Mouse (Mus musculus) v-Abl transformed pro-B cells (cell line): ENCODE data around the gene Them5.

Experiments used
- in situ Hi-C, 2 experiments: fragments of 400-800 bp; cut with MboI; formaldehyde crosslinking; loops; one replicate each; pipeline ENCODE4 v1.15.1; 2025; ENCODE audit not compliant: unreplicated experiment in 2 of 2

Gene Them5

GRCm38 (mm10) chr3:94368631-94369030 is 26.7 kb downstream of the Them5 start:
- in situ Hi-C loops, result loop anchor here (5.0 to 25.0 kb wide), 6 partner anchors 234 to 1006 kb away; no protein-coding TSS in a partner anchor

- in situ Hi-C loops, result loop anchor here (5.0 to 25.0 kb wide), 6 partner anchors 233 to 1007 kb away; no protein-coding TSS in a partner anchor
Observed at GRCm38 (mm10) chr3:94369709-94370108, 27.8 kb downstream of the Them5 start.

- in situ Hi-C loops, result loop anchor here in 1 of 2 experiments (25.0 kb wide), 1 partner anchor 1009 kb away; no protein-coding TSS in a partner anchor
Observed at GRCm38 (mm10) chr3:94371637-94372036, 29.7 kb downstream of the Them5 start.

GRCm38 (mm10) chr3:94372038-94372437 is 30.1 kb downstream of the Them5 start:
- in situ Hi-C loops, result loop anchor here in 1 of 2 experiments (25.0 kb wide), 1 partner anchor 1010 kb away; no protein-coding TSS in a partner anchor

- in situ Hi-C loops, result loop anchor here in 1 of 2 experiments (25.0 kb wide), 1 partner anchor 1010 kb away; no protein-coding TSS in a partner anchor
Observed at GRCm38 (mm10) chr3:94372641-94373040, 30.7 kb downstream of the Them5 start, which contains the start of gene Rorc. Rorc (plus strand) TSS chr3:94372794.

- in situ Hi-C loops, result loop anchor here in 1 of 2 experiments (25.0 kb wide), 1 partner anchor 1011 kb away; no protein-coding TSS in a partner anchor
Observed at GRCm38 (mm10) chr3:94373090-94373489, 31.2 kb downstream of the Them5 start.

GRCm38 (mm10) chr3:94373597-94374011 is 31.7 kb downstream of the Them5 start:
- in situ Hi-C loops, result loop anchor here in 1 of 2 experiments (25.0 kb wide), 1 partner anchor 1011 kb away; no protein-coding TSS in a partner anchor

- in situ Hi-C loops, result loop anchor here in 1 of 2 experiments (25.0 kb wide), 1 partner anchor 1012 kb away; no protein-coding TSS in a partner anchor
Observed at GRCm38 (mm10) chr3:94374636-94375035, 32.7 kb downstream of the Them5 start.

- in situ Hi-C loops, result no loop called here
Observed at GRCm38 (mm10) chr3:94375146-94375545, 33.2 kb downstream of the Them5 start.

- in situ Hi-C loops, result no loop called here
Observed at GRCm38 (mm10) chr3:94375861-94376260, 34.0 kb downstream of the Them5 start.

GRCm38 (mm10) chr3:94377028-94377923 is 35.4 kb downstream of the Them5 start:
- in situ Hi-C loops, result no loop called here

- in situ Hi-C loops, result no loop called here
Observed at GRCm38 (mm10) chr3:94379831-94380510, 38.1 kb downstream of the Them5 start.

GRCm38 (mm10) chr3:94382308-94382707 is 40.4 kb downstream of the Them5 start:
- in situ Hi-C loops, result no loop called here

GRCm38 (mm10) chr3:94383476-94383875 is 41.6 kb downstream of the Them5 start:
- in situ Hi-C loops, result no loop called here

GRCm38 (mm10) chr3:94386671-94387070 is 44.8 kb downstream of the Them5 start:
- in situ Hi-C loops, result no loop called here

- in situ Hi-C loops, result no loop called here
Observed at GRCm38 (mm10) chr3:94387391-94387790, 45.5 kb downstream of the Them5 start.

- in situ Hi-C loops, result no loop called here
Observed at GRCm38 (mm10) chr3:94388047-94388446, 46.1 kb downstream of the Them5 start.

GRCm38 (mm10) chr3:94389420-94389819 is 47.5 kb downstream of the Them5 start:
- in situ Hi-C loops, result no loop called here

GRCm38 (mm10) chr3:94391001-94391400 is 49.1 kb downstream of the Them5 start:
- in situ Hi-C loops, result no loop called here

GRCm38 (mm10) chr3:94392128-94392527 is 50.2 kb downstream of the Them5 start:
- in situ Hi-C loops, result no loop called here

- in situ Hi-C loops, result no loop called here
Observed at GRCm38 (mm10) chr3:94393049-94393448, 51.1 kb downstream of the Them5 start.
